Mouse (Mus musculus) liver, adult 2 months (tissue): ENCODE measurements at regions not wholly inside any gene's neighbourhood (a gene's known extent, or its start where the extent isn't known, plus 50 kb on each side); places are given as distances from the start of the nearest gene placed in this dataset.
A peak's percentile ranks its signal among the peaks of the same experiment; 100 is the strongest.

Experiments used
- DNase-seq: peaks from one replicate; pipeline ENCODE4 v3.0.0-alpha.2; 2011; ENCODE audit warnings: low read depth, low spot score; ENCODE audit errors: extremely low read depth
- H3K27ac ChIP-seq: fragments of 200-500 bp; replicated peaks from 2 replicates; pipeline ENCODE4 v1.5.1; 2012; ENCODE audit warnings: low read depth, mild to moderate bottlenecking, control low read depth, inconsistent platforms, low read length; ENCODE audit not compliant: insufficient read depth
- H3K27me3 ChIP-seq: fragments of 200-500 bp; 2 replicates; pipeline ENCODE4 v1.6.1; 2012; ENCODE audit warnings: mild to moderate bottlenecking, moderate library complexity, low read length, inconsistent platforms; ENCODE audit not compliant: control insufficient read depth, insufficient read depth
- H3K36me3 ChIP-seq: fragments of 200-500 bp; 2 replicates; pipeline ENCODE4 v1.6.1; 2012; ENCODE audit warnings: low read length, inconsistent platforms; ENCODE audit not compliant: control insufficient read depth, insufficient read depth
- H3K4me1 ChIP-seq: fragments of 200-500 bp; 2 replicates; pipeline ENCODE4 v1.6.1; 2011; ENCODE audit warnings: low read length; ENCODE audit not compliant: control insufficient read depth, insufficient read depth
- H3K4me3 ChIP-seq: fragments of 200-500 bp; 2 replicates; pipeline ENCODE4 v1.5.1; 2011; ENCODE audit warnings: low read depth, mild to moderate bottlenecking, control low read depth, low read length, moderate library complexity; ENCODE audit not compliant: insufficient read depth
- H3K79me2 ChIP-seq: fragments of 200-500 bp; 2 replicates; pipeline ENCODE4 v1.6.1; 2012; ENCODE audit warnings: inconsistent platforms, mild to moderate bottlenecking, low read length, moderate library complexity; ENCODE audit not compliant: control insufficient read depth, insufficient read depth
- H3K9ac ChIP-seq: fragments of 200-500 bp; 2 replicates; pipeline ENCODE4 v1.6.1; 2012; ENCODE audit warnings: low read depth, mild to moderate bottlenecking, control low read depth, inconsistent platforms, low read length
- CTCF ChIP-seq: fragments of 200-500 bp; IDR thresholded peaks from 2 replicates; pipeline ENCODE4 v1.5.1; 2011; ENCODE audit warnings: low read depth, low read length, control low read depth
- POLR2A ChIP-seq: fragments of 200-500 bp; IDR thresholded peaks from 2 replicates; pipeline ENCODE4 v1.6.1; 2011; ENCODE audit warnings: low read length, control low read depth; ENCODE audit not compliant: insufficient read depth; ENCODE audit errors: extremely low read depth
- WGBS: fragments of 180-500 bp; shearing (Covaris S2); methylation state at CpG from one replicate; pipeline ENCODE4 v1.1.7; 2018; 5-methylcytosine and 5-hydroxymethylcytosine counted together

- no peaks in the 10 kb centered on the region for H3K36me3 ChIP-seq
- H3K27ac ChIP-seq: no peak overlapping the region
- H3K4me3 ChIP-seq: no peak overlapping the region
- H3K9ac ChIP-seq: no peak overlapping the region
- 55% methylated on average over 1 of the region's 1 CpGs for WGBS
- H3K27me3 ChIP-seq: no peaks in the 10 kb centered on the region
- H3K79me2 ChIP-seq: no peaks in the 10 kb centered on the region
- DNase-seq: no peak
- TF ChIP-seq CTCF (no peak), POLR2A (no peak)
- H3K4me1 ChIP-seq: no peaks in the 10 kb centered on the region
Measured at GRCm38 (mm10) chr3:42830456-42830855, 1088.0 kb downstream of the D3Ertd751e start.

DNA sequence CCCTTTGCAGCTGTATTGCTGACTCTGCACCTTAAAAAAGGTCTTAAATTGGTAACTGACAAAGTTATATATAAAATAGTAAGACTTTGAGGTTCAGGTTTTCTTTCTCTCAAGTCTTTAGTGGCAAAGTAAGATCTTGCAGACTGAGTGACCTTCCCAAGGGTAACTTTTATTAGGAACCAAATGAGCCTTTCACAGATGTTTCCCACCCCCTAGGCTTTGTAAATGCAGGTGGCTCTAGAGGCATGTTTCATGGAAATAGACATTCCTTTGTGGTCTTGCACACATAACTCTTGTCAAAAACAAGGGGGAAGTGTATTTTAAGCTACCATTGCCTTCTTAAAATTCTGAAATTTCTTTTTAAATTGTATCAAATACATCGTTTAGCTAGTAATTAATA is 1125.0 kb downstream of the D3Ertd751e start:
- no peaks in the 10 kb centered on the region for H3K36me3 ChIP-seq
- no peak overlapping the region for H3K4me3 ChIP-seq
- no peaks in the 10 kb centered on the region for H3K79me2 ChIP-seq
- no peak for TF ChIP-seq POLR2A
- no peak for TF ChIP-seq CTCF
- WGBS: 89% methylated on average over 1 of the region's 1 CpGs
- H3K4me1 ChIP-seq: no peaks in the 10 kb centered on the region
- DNase-seq: no peak
- H3K27ac ChIP-seq: no peak overlapping the region
- H3K9ac ChIP-seq: no peak overlapping the region
- no peaks in the 10 kb centered on the region for H3K27me3 ChIP-seq

- H3K4me1 ChIP-seq: no peaks in the 10 kb centered on the region
- H3K9ac ChIP-seq: no peak overlapping the region
- H3K4me3 ChIP-seq: no peak overlapping the region
- H3K79me2 ChIP-seq: no peaks in the 10 kb centered on the region
- no peaks in the 10 kb centered on the region for H3K36me3 ChIP-seq
- no peak for DNase-seq
- TF ChIP-seq POLR2A (no peak), CTCF (no peak)
- H3K27me3 ChIP-seq: no peaks in the 10 kb centered on the region
- H3K27ac ChIP-seq: no peak overlapping the region
Measured at GRCm38 (mm10) chr3:42878972-42879371, 1136.6 kb downstream of the D3Ertd751e start.

GRCm38 (mm10) chr3:42884481-42884880 is 1142.1 kb downstream of the D3Ertd751e start:
- 45% methylated on average over 4 of the region's 4 CpGs for WGBS
- no peak overlapping the region for H3K4me3 ChIP-seq

DNA sequence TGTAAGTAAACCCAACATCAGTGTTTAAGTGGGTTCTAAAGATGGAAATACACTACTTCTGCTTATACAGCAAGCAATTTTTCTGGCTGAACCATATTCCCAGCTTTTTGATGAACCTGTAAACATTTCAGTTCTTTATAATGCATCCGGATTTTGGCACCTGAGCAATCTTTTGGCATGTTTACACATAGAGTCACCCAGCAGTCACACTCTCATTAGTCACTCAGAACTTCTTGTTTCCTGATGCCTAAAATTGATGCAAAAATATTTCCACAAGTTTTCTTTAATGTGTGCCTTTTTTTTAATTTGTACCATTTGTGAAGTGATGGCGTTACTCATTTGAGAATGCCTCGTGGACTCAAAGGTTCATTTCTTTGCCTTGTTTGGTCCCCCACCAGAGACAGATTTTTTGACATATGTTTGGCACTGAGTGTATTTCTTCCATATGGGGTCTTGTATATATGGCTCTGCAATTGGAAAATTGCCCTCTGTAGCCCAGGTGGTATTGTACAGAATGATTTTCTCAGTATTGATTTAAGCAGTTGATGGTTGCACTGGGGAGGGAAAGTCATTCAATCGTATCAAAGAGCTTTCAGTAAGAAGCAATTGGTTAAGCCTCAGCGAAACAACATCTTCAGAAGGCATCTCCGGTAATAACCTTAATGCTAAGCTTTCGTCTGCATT is 1149.7 kb downstream of the D3Ertd751e start:
- Histone ChIP-seq H3K4me1 (no peaks in the 10 kb centered on the region; the same call in 1 of the 2 replicates), H3K27me3 (no peaks in the 10 kb centered on the region), H3K36me3 (no peaks in the 10 kb centered on the region), H3K79me2 (no peaks in the 10 kb centered on the region), H3K9ac (no peak overlapping the region), H3K4me3 (no peak overlapping the region), H3K27ac (no peak overlapping the region)
- WGBS: 92% methylated on average over 7 of the region's 7 CpGs
- TF ChIP-seq POLR2A (no peak), CTCF (no peak)
- no peak for DNase-seq

More at GRCm38 (mm10) chr3:42884481-42884880, 1142.1 kb downstream of the D3Ertd751e start:
- no peaks in the 10 kb centered on the region; the same call in 1 of the 2 replicates for H3K4me1 ChIP-seq
- no peak for TF ChIP-seq CTCF
- TF ChIP-seq POLR2A: no peak
- no peaks in the 10 kb centered on the region for H3K36me3 ChIP-seq
- H3K79me2 ChIP-seq: no peaks in the 10 kb centered on the region
- no peaks in the 10 kb centered on the region for H3K27me3 ChIP-seq
- DNase-seq: peak; percentile 21
- H3K9ac ChIP-seq: no peak overlapping the region
- H3K27ac ChIP-seq: no peak overlapping the region

DNA sequence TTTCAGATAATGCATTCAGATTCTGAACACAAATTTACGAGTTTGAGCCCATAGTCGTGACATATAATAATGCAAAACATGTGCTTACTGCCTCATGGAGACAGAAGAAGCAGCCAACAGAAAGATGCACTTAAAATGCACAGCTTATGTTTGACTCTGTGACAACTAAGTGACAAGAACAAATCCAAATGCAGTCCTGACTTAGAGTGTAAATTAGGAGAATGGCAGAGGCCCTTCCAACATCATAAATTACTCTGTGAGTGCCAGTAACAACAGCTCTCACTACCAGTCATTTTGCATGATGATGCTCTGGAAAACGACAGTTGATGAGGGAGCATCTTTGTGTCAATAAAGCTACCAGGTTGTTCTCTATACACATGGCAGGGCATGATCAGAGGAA is 1153.4 kb downstream of the D3Ertd751e start:
- no peaks in the 10 kb centered on the region for H3K27me3 ChIP-seq
- no peaks in the 10 kb centered on the region for H3K36me3 ChIP-seq
- peaks cover 5% of the 10 kb centered on the region; the same call in 1 of the 2 replicates for H3K4me1 ChIP-seq
- 69% methylated on average over 3 of the region's 3 CpGs for WGBS
- no peak overlapping the region for H3K4me3 ChIP-seq
- TF ChIP-seq CTCF (no peak), POLR2A (no peak)
- DNase-seq: no peak
- H3K9ac ChIP-seq: no peak overlapping the region
- H3K27ac ChIP-seq: no peak overlapping the region
- H3K79me2 ChIP-seq: no peaks in the 10 kb centered on the region
